Mouse (Mus musculus): ENCODE results near the gene Tmem30c.

The Tmem30c gene

GRCm38 (mm10) chr16:57295216-57295934 is 2.7 kb upstream of the Tmem30c start:
- DNase-seq (ENCODE audit: low spot score in 2 of 2): no peak

- DNase-seq (ENCODE audit: low spot score in 2 of 2): no peak
Observed at GRCm38 (mm10) chr16:57292296-57292695, 369 bp downstream of the Tmem30c start.

GRCm38 (mm10) chr16:57291696-57292095 is 969 bp downstream of the Tmem30c start:
- DNase-seq (ENCODE audit: low spot score in 2 of 2): no peak

GRCm38 (mm10) chr16:57281417-57281816 is 11.2 kb downstream of the Tmem30c start:
- DNase-seq (ENCODE audit: low spot score in 2 of 2): no peak

- no peak for DNase-seq (ENCODE audit: low spot score in 2 of 2)
Observed at GRCm38 (mm10) chr16:57280221-57281217, 12.1 kb downstream of the Tmem30c start.

- DNase-seq (ENCODE audit: low spot score in 2 of 2): no peak
Observed at GRCm38 (mm10) chr16:57278976-57279626, 13.6 kb downstream of the Tmem30c start.

- no peak for DNase-seq (ENCODE audit: low spot score in 2 of 2)
Observed at GRCm38 (mm10) chr16:57269751-57270150, 22.9 kb downstream of the Tmem30c start.

GRCm38 (mm10) chr16:57268058-57268841 is 24.4 kb downstream of the Tmem30c start:
- DNase-seq (ENCODE audit: low spot score in 2 of 2): no peak

GRCm38 (mm10) chr16:57267068-57267467 is 25.6 kb downstream of the Tmem30c start:
- no peak for DNase-seq (ENCODE audit: low spot score in 2 of 2)

- DNase-seq (ENCODE audit: low spot score in 2 of 2): no peak
Observed at GRCm38 (mm10) chr16:57260152-57260551, 32.5 kb downstream of the Tmem30c start.

- no peak for DNase-seq (ENCODE audit: low spot score in 2 of 2)
Observed at GRCm38 (mm10) chr16:57259356-57260083, 33.1 kb downstream of the Tmem30c start.

GRCm38 (mm10) chr16:57251589-57252421 is 40.9 kb downstream of the Tmem30c start:
- no peak for DNase-seq (ENCODE audit: low spot score in 2 of 2)

- DNase-seq (ENCODE audit: low spot score in 2 of 2): no peak
Observed at GRCm38 (mm10) chr16:57250991-57251390, 41.7 kb downstream of the Tmem30c start.

GRCm38 (mm10) chr16:57247464-57247863 is 45.2 kb downstream of the Tmem30c start:
- no peak for DNase-seq (ENCODE audit: low spot score in 2 of 2)

GRCm38 (mm10) chr16:57246596-57246995 is 46.1 kb downstream of the Tmem30c start:
- DNase-seq (ENCODE audit: low spot score in 2 of 2): no peak

- peak; percentile 59 to 72 for DNase-seq (ENCODE audit: low spot score in 2 of 2)
Observed at GRCm38 (mm10) chr16:57243858-57244248, 48.8 kb downstream of the Tmem30c start.

- DNase-seq (ENCODE audit: low spot score in 2 of 2): no peak
Observed at GRCm38 (mm10) chr16:57243205-57243857, 49.3 kb downstream of the Tmem30c start.

GRCm38 (mm10) chr16:57242857-57243204 is 49.8 kb downstream of the Tmem30c start:
- DNase-seq (ENCODE audit: low spot score in 2 of 2): no peak

- no peak for DNase-seq (ENCODE audit: low spot score in 2 of 2)
Observed at GRCm38 (mm10) chr16:57235871-57236510, 56.7 kb downstream of the Tmem30c start.

All from urinary bladder, postnatal 36 days (tissue).